Mouse (Mus musculus): ENCODE measurements around the gene Spryd7.

Gene Spryd7

GRCm38 (mm10) chr14:61530966-61531365 lies 25.7 kb downstream of the Spryd7 start:
- no peak for DNase-seq

GRCm38 (mm10) chr14:61530396-61530795 lies 26.3 kb downstream of the Spryd7 start:
- DNase-seq: no peak

DNA sequence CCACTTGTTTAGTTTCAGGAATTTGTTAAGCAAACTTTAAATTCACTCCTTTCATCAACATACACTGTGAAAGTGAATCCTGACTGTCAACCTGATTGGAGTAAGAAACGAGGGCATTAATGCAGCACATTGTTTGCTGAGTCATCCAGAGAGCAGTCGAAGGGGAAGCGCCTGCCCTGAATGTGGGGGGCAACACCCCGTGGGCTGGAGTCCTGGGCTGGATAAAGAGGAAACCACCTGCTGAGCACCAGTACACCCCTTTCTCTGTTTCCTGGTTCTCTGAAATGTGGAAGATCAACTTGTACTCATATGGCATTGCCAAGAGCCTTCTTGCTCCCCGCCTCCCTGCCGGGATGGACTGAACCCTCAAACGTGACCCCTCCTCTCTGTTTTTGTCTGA lies 27.2 kb downstream of the Spryd7 start:
- DNase-seq: no peak

DNA sequence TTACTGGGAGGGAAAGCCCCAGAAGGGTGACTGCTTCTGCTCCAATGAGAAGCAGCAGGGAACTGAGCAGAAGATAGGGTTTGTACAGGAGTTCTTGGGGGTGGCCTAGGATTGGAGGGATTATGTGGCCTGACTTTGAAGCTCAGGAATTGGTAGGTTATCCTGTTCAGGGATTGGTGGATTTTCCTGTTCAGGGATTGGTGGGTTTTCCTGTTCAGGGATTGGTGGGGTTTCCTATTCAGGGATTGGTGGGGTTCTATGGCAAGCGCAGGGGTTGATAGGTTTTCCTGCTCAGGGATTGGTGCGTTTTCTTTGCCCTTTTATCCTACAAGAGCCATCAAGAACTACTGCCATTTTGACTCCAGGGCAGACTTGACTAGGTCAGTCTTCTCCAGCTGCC lies 30.7 kb downstream of the Spryd7 start:
- DNase-seq: no peak

- no peak for DNase-seq
Observed at GRCm38 (mm10) chr14:61523821-61524220, 32.9 kb downstream of the Spryd7 start.

- DNase-seq: no peak
Observed at GRCm38 (mm10) chr14:61518659-61519480, 37.8 kb downstream of the Spryd7 start.

DNA sequence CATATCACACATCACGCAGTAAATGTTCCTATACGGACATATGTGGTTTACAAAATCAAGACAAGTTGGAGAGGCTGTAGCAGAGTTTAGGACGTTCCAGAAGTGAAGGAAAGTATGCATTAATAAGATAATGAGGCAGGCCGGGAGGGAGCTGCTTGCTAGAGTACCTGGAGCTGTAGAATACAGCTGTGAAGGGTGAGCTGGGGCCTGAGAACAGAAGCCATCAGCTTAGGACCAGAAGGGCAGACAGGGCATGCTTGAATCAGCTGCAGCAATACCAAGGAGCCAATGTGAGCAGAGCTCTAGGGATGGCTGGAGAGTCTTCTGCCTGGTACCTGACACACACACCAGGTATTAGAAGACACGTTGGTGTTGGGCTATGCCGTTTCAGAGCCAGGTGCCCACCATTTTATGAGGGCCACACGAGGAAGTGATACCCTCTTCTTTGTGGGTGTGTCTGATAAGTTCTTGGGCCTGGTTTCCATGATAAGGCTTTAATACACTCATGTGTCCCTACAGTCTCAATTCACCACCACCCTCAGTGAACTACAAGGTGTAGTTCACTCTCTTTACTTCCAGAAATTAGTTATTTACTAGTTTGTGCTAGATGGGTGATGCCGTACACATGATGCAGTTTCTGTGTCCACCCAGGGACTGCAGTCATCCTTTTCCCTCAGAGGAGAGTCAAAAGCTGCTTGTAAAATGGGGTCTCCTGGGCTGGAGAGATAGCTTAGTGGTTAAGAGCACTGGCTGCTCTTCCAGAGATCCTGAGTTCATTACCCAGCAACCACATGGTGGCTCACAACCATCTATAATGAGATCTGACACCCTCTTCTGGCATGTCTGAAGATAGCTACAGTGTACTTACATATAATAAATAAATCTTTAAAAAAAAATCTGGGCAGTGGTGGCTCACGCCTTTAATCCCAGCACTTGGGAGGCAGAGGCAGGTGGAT lies 39.9 kb downstream of the Spryd7 start:
- no peak for DNase-seq

DNA sequence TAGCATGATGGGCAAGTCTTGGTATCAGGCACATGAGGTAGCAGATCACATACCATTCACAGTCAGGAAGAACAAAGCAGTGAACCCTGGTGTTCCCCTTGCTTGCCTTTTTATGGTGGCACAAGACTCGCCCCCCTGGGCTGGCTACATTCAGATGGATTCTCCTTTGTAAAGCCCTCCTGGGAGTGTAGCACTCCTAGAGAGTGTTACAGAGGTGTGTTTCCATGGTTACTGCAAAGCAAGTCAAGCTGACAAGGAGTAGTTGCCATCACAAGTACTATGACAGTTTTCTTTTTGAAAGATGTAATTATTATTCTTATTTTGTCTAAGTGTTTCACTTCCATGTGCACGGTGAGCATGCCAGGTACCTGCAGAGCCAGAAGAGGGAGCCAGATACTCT lies 45.2 kb downstream of the Spryd7 start:
- no peak for DNase-seq

DNA sequence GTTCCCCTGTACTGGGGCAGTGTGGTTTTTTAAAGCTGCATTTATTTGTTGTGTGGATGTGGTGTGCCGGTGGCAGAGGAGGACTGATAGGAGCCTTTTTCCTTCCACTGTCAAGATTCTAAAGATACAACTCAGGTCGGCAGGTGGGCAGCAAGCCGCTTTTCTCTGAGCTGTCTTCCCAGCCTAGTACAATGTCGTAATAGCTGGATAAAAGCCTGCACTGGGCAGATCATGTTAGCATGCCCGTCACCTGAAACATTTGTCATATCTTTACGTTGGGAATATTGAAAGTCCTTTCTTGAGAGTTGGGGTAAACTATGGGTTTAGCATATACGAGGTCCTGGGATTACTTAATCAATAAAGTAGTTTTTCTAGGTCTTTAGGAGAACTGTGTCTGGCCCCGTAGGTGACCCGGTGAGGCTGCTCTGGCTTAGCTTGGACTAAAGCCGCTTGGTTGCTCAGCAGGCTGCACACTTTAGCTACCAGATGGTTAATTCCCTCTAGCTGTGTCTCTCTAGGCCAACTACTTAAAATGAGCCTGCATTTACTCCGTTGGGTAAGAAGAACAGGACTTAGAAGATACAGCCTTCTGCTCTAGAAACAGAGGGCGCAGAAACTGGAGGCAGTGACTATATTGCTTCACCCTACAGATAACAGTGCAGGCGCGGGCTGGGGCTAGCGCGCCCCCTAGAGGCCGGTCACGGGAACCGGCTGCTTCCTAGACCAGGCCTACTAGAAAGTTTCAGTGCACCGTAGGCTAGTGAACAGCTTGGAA lies 58.8 kb downstream of the Spryd7 start:
- peak; percentile 76 for DNase-seq

DNA sequence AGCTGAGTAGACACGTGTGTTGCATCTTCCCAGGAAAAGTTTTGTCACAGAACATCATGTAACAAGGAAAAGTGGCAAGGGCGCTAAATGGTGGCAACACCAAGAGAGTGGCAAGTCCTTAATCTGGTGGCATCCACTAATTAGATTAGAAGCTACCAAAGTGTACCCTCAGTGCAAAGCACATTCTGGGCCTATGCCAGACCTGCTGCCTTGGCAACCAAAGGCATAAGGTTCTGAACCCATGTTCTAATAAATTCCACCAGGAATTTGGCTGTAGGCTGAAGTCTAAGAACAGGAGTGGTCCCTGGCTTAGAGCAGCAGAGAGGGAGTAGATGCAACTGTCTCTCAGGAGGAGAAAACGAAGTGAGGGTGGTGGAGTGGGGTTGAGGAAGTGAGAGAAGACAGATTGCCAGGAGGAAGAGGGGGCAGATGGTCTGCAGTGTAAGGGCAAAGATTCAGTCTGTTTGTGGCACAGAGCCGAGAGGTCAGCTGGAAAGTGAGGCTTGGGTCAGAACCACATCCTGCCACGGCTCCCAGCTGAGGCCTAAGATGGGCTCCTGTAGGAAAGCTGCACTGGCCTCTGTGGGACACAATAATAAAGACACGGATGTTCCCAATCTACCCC lies 63.1 kb downstream of the Spryd7 start:
- DNase-seq: no peak

Measured in embryo, embryonic 11 days (tissue).